Mouse (Mus musculus) MEL (cell line): ENCODE measurements around the gene Grid1. TPM values are rescaled to one million over a fixed set of nuclear protein-coding genes. Genes with fewer than 3 reads are reported as not detected.
A peak's percentile ranks its signal among the peaks of the same experiment; 100 is the strongest.

ENCODE experiments used
- DNase-seq: peaks from one replicate; pipeline ENCODE4 v3.0.0; 2011; ENCODE audit warnings: low read depth, low spot score
- H3K27ac ChIP-seq: 2 replicates; pipeline ENCODE4 v1.5.1; 2012; ENCODE audit warnings: low read depth, mild to moderate bottlenecking, control low read depth, low read length, moderate library complexity; ENCODE audit not compliant: control insufficient read depth
- H3K27me3 ChIP-seq, 2 experiments: fragments of 150-350 bp in 1 of 2; sonication (generic) in 1 of 2; 2 replicates each; pipeline ENCODE4 v1.6.1; 2012; ENCODE audit warnings: low read length in 2 of 2, mild to moderate bottlenecking in 2 of 2, improper control_type of control experiment in 1 of 2, moderate library complexity in 1 of 2; ENCODE audit not compliant: insufficient read depth in 2 of 2, control insufficient read depth in 1 of 2
- H3K36me3 ChIP-seq, 2 experiments: 2 replicates each; pipeline ENCODE4 v1.6.1; 2012 to 2014; ENCODE audit warnings: low read length in 2 of 2, improper control_type of control experiment in 1 of 2, inconsistent platforms in 1 of 2, mild to moderate bottlenecking in 1 of 2; ENCODE audit not compliant: insufficient read depth in 2 of 2, control insufficient read depth in 1 of 2
- H3K4me1 ChIP-seq, 2 experiments: fragments of 150-350 bp in 1 of 2; sonication (generic) in 1 of 2; 2 replicates each; pipeline ENCODE4 v1.6.1; 2012; ENCODE audit warnings: low read length in 2 of 2, improper control_type of control experiment in 1 of 2, mild to moderate bottlenecking in 1 of 2; ENCODE audit not compliant: insufficient read depth in 2 of 2, control insufficient read depth in 1 of 2
- H3K4me3 ChIP-seq, 2 experiments: fragments of 150-350 bp in 1 of 2; sonication (generic) in 1 of 2; 2 replicates each; pipeline ENCODE4 v1.5.1; 2012; ENCODE audit warnings: low read depth in 2 of 2, low read length in 2 of 2, mild to moderate bottlenecking in 2 of 2, moderate library complexity in 2 of 2, control low read depth in 1 of 2, improper control_type of control experiment in 1 of 2; ENCODE audit not compliant: control insufficient read depth in 1 of 2, insufficient read depth in 1 of 2
- H3K79me2 ChIP-seq: 2 replicates; pipeline ENCODE4 v1.6.1; 2012; ENCODE audit warnings: mild to moderate bottlenecking, low read length, moderate library complexity; ENCODE audit not compliant: control insufficient read depth, poor library complexity, insufficient read depth
- H3K9ac ChIP-seq: 2 replicates; pipeline ENCODE4 v1.6.1; 2012; ENCODE audit warnings: low read depth, mild to moderate bottlenecking, control low read depth, low read length, moderate library complexity; ENCODE audit not compliant: control insufficient read depth, poor library complexity, severe bottlenecking
- H3K9me3 ChIP-seq: fragments of 150-350 bp; sonication (generic); replicated peaks from 2 replicates; pipeline ENCODE4 v1.6.1; 2012; ENCODE audit warnings: mild to moderate bottlenecking, low read length, improper control_type of control experiment, moderate library complexity; ENCODE audit not compliant: insufficient read depth
- BHLHE40 ChIP-seq: IDR thresholded peaks from 2 replicates; pipeline ENCODE4 v1.6.1; 2012; ENCODE audit warnings: low read depth, mild to moderate bottlenecking, inconsistent platforms, low read length, improper control_type of control experiment, borderline replicate concordance
- CHD1 ChIP-seq: IDR thresholded peaks from 2 replicates; pipeline ENCODE4 v1.6.1; 2012; ENCODE audit warnings: low read depth, mild to moderate bottlenecking, inconsistent platforms, low read length, improper control_type of control experiment
- CHD2 ChIP-seq: IDR thresholded peaks from 2 replicates; pipeline ENCODE4 v1.6.1; 2011; ENCODE audit warnings: low read length, improper control_type of control experiment
- CTCF ChIP-seq, 3 experiments: IDR thresholded peaks in 2 of 3; conservative IDR thresholded peaks in 1 of 3; 2 replicates each; pipeline ENCODE4 v1.5.1; 2011 to 2012; ENCODE audit warnings: low read length in 3 of 3, low read depth in 2 of 3, mild to moderate bottlenecking in 2 of 3, improper control_type of control experiment in 1 of 3, inconsistent platforms in 1 of 3, mixed read lengths in 1 of 3, moderate library complexity in 1 of 3; ENCODE audit not compliant: control insufficient read depth in 1 of 3, insufficient read depth in 1 of 3, poor library complexity in 1 of 3, severe bottlenecking in 1 of 3
- E2F4 ChIP-seq: IDR thresholded peaks from 2 replicates; pipeline ENCODE4 v1.6.1; 2011; ENCODE audit warnings: low read depth, low read length, improper control_type of control experiment, borderline replicate concordance
- ELF1 ChIP-seq: IDR thresholded peaks from 2 replicates; pipeline ENCODE4 v1.6.1; 2014; ENCODE audit warnings: low read depth, mild to moderate bottlenecking, inconsistent platforms, low read length, improper control_type of control experiment, moderate library complexity
- ETS1 ChIP-seq: IDR thresholded peaks from 2 replicates; pipeline ENCODE4 v1.6.1; 2012; ENCODE audit warnings: low read depth, mild to moderate bottlenecking, inconsistent platforms, low read length, improper control_type of control experiment, moderate library complexity
- GABPA ChIP-seq: IDR thresholded peaks from 2 replicates; pipeline ENCODE4 v1.6.1; 2012; ENCODE audit warnings: low read depth, mild to moderate bottlenecking, inconsistent platforms, low read length, improper control_type of control experiment, moderate library complexity
- GATA1 ChIP-seq: IDR thresholded peaks from 2 replicates; pipeline ENCODE4 v1.6.1; 2011; ENCODE audit warnings: low read depth, low read length, improper control_type of control experiment
- HCFC1 ChIP-seq: IDR thresholded peaks from 2 replicates; pipeline ENCODE4 v1.6.1; 2012; ENCODE audit warnings: low read depth, mild to moderate bottlenecking, inconsistent platforms, low read length, improper control_type of control experiment, moderate library complexity
- JUND ChIP-seq: IDR thresholded peaks from 2 replicates; pipeline ENCODE4 v1.6.1; 2011; ENCODE audit warnings: low read depth, mild to moderate bottlenecking, improper control_type of control experiment, low read length
- KAT2A ChIP-seq: conservative IDR thresholded peaks from 2 replicates; pipeline ENCODE4 v1.6.1; 2012; ENCODE audit warnings: low read depth, low read length, improper control_type of control experiment, inconsistent platforms
- MAX ChIP-seq: IDR thresholded peaks from 2 replicates; pipeline ENCODE4 v1.6.1; 2011; ENCODE audit warnings: low read length, improper control_type of control experiment
- MEF2A ChIP-seq: IDR thresholded peaks from 2 replicates; pipeline ENCODE4 v1.6.1; 2014; ENCODE audit warnings: low read depth, mild to moderate bottlenecking, inconsistent platforms, low read length, improper control_type of control experiment; ENCODE audit not compliant: poor library complexity, insufficient replicate concordance, severe bottlenecking; ENCODE audit errors: extremely low read depth
- MXI1 ChIP-seq: IDR thresholded peaks from 2 replicates; pipeline ENCODE4 v1.6.1; 2011; ENCODE audit warnings: mild to moderate bottlenecking, low read depth, low read length, improper control_type of control experiment
- MYB ChIP-seq: IDR thresholded peaks from 2 replicates; pipeline ENCODE4 v1.6.1; 2011; ENCODE audit warnings: mild to moderate bottlenecking, low read depth, low read length, improper control_type of control experiment
- MYC ChIP-seq: IDR thresholded peaks from 2 replicates; pipeline ENCODE4 v1.6.1; 2011; ENCODE audit warnings: low read depth, mild to moderate bottlenecking, low read length, improper control_type of control experiment, moderate library complexity
- NELFE ChIP-seq: IDR thresholded peaks from 2 replicates; pipeline ENCODE4 v1.6.1; 2011; ENCODE audit warnings: low read depth, low read length, improper control_type of control experiment
- NRF1 ChIP-seq: IDR thresholded peaks from 2 replicates; pipeline ENCODE4 v1.6.1; 2014; ENCODE audit warnings: low read depth, mild to moderate bottlenecking, inconsistent platforms, low read length, improper control_type of control experiment, moderate library complexity; ENCODE audit not compliant: poor library complexity, insufficient read depth, severe bottlenecking
- POLR2A ChIP-seq, 2 experiments: IDR thresholded peaks; 2 replicates each; pipeline ENCODE4 v1.6.1; 2011 to 2012; ENCODE audit warnings: low read length in 2 of 2, mild to moderate bottlenecking in 2 of 2, control low read depth in 1 of 2, improper control_type of control experiment in 1 of 2, low read depth in 1 of 2, moderate library complexity in 1 of 2; ENCODE audit not compliant: control insufficient read depth in 1 of 2, insufficient read depth in 1 of 2, poor library complexity in 1 of 2
- POLR2AphosphoS2 ChIP-seq: IDR thresholded peaks from 2 replicates; pipeline ENCODE4 v1.6.1; 2011; ENCODE audit warnings: low read length, improper control_type of control experiment
- RAD21 ChIP-seq: IDR thresholded peaks from 2 replicates; pipeline ENCODE4 v1.6.1; 2011; ENCODE audit warnings: mild to moderate bottlenecking, low read depth, low read length, improper control_type of control experiment
- RCOR1 ChIP-seq: IDR thresholded peaks from 2 replicates; pipeline ENCODE4 v1.6.1; 2012; ENCODE audit warnings: low read depth, mild to moderate bottlenecking, inconsistent platforms, low read length, improper control_type of control experiment
- SMC3 ChIP-seq: IDR thresholded peaks from 2 replicates; pipeline ENCODE4 v1.6.1; 2011; ENCODE audit warnings: low read depth, low read length, improper control_type of control experiment
- TAL1 ChIP-seq: IDR thresholded peaks from 2 replicates; pipeline ENCODE4 v1.6.1; 2012; ENCODE audit warnings: mild to moderate bottlenecking, inconsistent platforms, low read length, moderate library complexity, mixed read lengths
- TBP ChIP-seq: IDR thresholded peaks from 2 replicates; pipeline ENCODE4 v1.8.0; 2011; ENCODE audit warnings: low read depth, low read length, improper control_type of control experiment
- USF1 ChIP-seq: IDR thresholded peaks from 2 replicates; pipeline ENCODE4 v1.6.1; 2014; ENCODE audit warnings: low read depth, mild to moderate bottlenecking, inconsistent platforms, low read length, improper control_type of control experiment, moderate library complexity
- ZC3H11A ChIP-seq: IDR thresholded peaks from 2 replicates; pipeline ENCODE4 v1.6.1; 2012; ENCODE audit warnings: low read depth, mild to moderate bottlenecking, inconsistent platforms, low read length, improper control_type of control experiment
- ZKSCAN1 ChIP-seq: IDR thresholded peaks from 2 replicates; pipeline ENCODE4 v1.6.1; 2012; ENCODE audit warnings: low read depth, mild to moderate bottlenecking, inconsistent platforms, low read length, improper control_type of control experiment, moderate library complexity
- polyA plus RNA-seq, 2 experiments: library from polyadenylated mRNA; stranded (reverse) in 1 of 2; unstranded in 1 of 2; fragments of >175 nt in 1 of 2; fragments of >200 nt in 1 of 2; gene quantifications; 2 replicates each; pipeline versions ENCODE4 v1.2.1 to v1.2.4; 2012; ENCODE audit warnings: low replicate concordance in 2 of 2, low read depth in 1 of 2; ENCODE audit not compliant: insufficient read length in 2 of 2, insufficient read depth in 1 of 2, missing spikeins in 1 of 2
- total RNA-seq: library from RNA; depleted of rRNA; stranded (reverse); fragments of 300-350 nt; gene quantifications from 2 replicates; pipeline ENCODE4 v1.2.3, GENCODE M21; 2012

Grid1 gene
- total and polyA plus RNA-seq, 3 experiments: not detected

- Histone ChIP-seq H3K79me2 (no peaks in the 10 kb centered on the region), H3K9me3 (no peaks in the 10 kb centered on the region), H3K27ac (no peak overlapping the region), H3K9ac (no peak overlapping the region), H3K36me3 (no peaks in the 10 kb centered on the region), H3K4me3 (no peak overlapping the region), H3K4me1 (peaks cover 0 to 3% of the 10 kb centered on the region in 2 experiments; a peak in 1 of 4 replicates), H3K27me3 (no peaks in the 10 kb centered on the region)
- DNase-seq: peak; percentile 79
- TF ChIP-seq MAX (peak; percentile 61), ZC3H11A (peak; percentile 85), USF1 (no peak), ETS1 (no peak), MYB (no peak), NELFE (no peak), SMC3 (peak; percentile 83), ZKSCAN1 (no peak), HCFC1 (no peak), BHLHE40 (no peak), CHD2 (no peak), CTCF (IDR thresholded peaks at IDR 0.05 in 2 of 3, conservative IDR thresholded peaks at IDR 0.05 in 1 of 3; ENCODE audit: control insufficient read depth in 1 of 3, insufficient read depth in 1 of 3, low read depth in 2 of 3, low read length in 3 of 3, poor library complexity in 1 of 3, severe bottlenecking in 1 of 3) (peak; percentile 62 to 67 (median 64)), KAT2A (no peak), MYC (no peak), GABPA (no peak), POLR2A (IDR thresholded peaks at IDR 0.05; ENCODE audit: control insufficient read depth in 1 of 2, insufficient read depth in 1 of 2, low read depth in 1 of 2, low read length in 2 of 2, poor library complexity in 1 of 2) (no peak), RAD21 (peak; percentile 73), E2F4 (no peak), MXI1 (no peak), CHD1 (no peak), RCOR1 (no peak), GATA1 (no peak)
- TF ChIP-seq, all 39 proteins: peak for 5
Measured at GRCm38 (mm10) chr14:34777810-34778209, 42.1 kb upstream of the Grid1 start.

DNA sequence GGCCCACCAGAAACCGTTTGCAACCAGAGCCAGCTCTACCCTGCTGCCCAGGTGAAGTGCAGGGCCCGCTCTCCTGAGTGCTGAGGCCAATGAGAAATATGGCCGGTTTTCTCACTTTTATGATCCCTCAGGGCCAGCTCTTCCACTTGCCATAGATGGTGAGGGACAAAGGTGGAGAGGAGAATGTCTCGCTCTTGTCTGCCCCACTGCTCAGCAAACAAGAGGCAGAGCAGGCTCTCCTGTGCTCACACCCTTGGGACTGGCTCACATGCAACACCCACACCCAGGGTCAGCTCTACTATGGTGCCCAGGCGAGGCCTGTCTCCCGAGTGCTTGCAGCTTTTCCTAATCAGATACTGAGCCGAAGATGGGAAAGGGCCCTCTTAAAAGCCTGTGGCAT is 41.1 kb upstream of the Grid1 start:
- H3K4me1 ChIP-seq: peaks cover 0 to 3% of the 10 kb centered on the region in 2 experiments; a peak in 1 of 4 replicates
- H3K9ac ChIP-seq: no peak overlapping the region
- TF ChIP-seq MXI1: no peak
- no peak for TF ChIP-seq ELF1
- no peak for TF ChIP-seq SMC3
- no peak for TF ChIP-seq TBP
- TF ChIP-seq POLR2AphosphoS2: no peak
- TF ChIP-seq TAL1: no peak
- TF ChIP-seq CHD2: no peak
- no peak for TF ChIP-seq MAX
- no peak for TF ChIP-seq KAT2A
- TF ChIP-seq NRF1: no peak
- no peak for TF ChIP-seq MEF2A
- TF ChIP-seq E2F4: no peak
- TF ChIP-seq USF1: no peak
- TF ChIP-seq NELFE: no peak
- TF ChIP-seq ZKSCAN1: no peak
- no peak for TF ChIP-seq CHD1
- TF ChIP-seq JUND: no peak
- TF ChIP-seq, all 39 proteins: peak for 0
- Histone ChIP-seq H3K4me3 (no peak overlapping the region), H3K79me2 (no peaks in the 10 kb centered on the region), H3K27me3 (no peaks in the 10 kb centered on the region), H3K27ac (no peak overlapping the region), H3K9me3 (no peaks in the 10 kb centered on the region), H3K36me3 (no peaks in the 10 kb centered on the region)
- DNase-seq: no peak
